Mouse (Mus musculus): ENCODE results near the gene Psmc3ip. TPM values are rescaled to one million over a fixed set of nuclear protein-coding genes. Genes with fewer than 3 reads are reported as not detected.

Gene Psmc3ip
- total RNA-seq, 2 experiments from 2014 or later: 1.9 to 4.1 TPM

DNA sequence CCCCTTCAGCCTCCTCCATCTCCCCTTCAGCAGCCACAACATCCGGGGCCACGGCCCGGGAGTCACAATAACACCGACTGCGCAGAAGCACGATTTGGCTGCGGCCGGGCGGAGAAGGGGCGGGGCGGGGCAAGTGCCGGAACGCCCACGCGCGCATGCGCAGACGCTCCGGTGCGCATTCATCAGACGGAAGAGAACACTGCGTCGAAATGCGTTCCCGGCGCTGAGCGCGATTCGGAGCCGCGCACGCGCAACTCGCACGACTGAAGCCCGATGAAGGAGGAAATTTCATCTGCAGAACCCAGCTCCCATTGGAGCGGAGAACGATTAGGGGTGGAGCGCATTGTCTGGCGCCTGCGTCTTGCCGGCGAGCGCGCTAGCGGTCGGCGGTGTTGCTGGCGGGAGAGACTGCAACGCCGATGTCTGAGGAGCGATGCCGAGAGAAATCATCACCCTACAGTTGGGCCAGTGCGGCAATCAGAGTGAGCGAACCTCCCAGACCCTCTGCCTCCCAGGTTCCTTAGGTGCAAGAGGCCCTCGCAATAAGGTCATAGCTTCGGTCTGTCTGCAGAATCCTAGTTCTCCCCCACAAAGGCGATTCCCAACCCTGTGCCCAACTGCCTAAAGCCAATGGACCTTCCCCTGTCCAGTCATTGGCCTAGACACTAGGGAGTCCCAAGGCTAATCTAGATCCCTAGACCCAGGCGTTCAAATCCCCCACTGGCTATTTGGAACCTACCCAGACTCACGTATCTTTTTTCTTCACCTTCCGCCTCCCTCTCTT, 24.7 kb upstream of the Psmc3ip start, which contains the start of the genes Retreg3 and Tubg1:
Gene Retreg3 (minus strand): TSS at position 133 of the 784 bp plus-strand sequence.
Gene Tubg1 (plus strand): TSS at position 178 of the 784 bp plus-strand sequence.
- peak; percentile 99 for DNase-seq

DNA sequence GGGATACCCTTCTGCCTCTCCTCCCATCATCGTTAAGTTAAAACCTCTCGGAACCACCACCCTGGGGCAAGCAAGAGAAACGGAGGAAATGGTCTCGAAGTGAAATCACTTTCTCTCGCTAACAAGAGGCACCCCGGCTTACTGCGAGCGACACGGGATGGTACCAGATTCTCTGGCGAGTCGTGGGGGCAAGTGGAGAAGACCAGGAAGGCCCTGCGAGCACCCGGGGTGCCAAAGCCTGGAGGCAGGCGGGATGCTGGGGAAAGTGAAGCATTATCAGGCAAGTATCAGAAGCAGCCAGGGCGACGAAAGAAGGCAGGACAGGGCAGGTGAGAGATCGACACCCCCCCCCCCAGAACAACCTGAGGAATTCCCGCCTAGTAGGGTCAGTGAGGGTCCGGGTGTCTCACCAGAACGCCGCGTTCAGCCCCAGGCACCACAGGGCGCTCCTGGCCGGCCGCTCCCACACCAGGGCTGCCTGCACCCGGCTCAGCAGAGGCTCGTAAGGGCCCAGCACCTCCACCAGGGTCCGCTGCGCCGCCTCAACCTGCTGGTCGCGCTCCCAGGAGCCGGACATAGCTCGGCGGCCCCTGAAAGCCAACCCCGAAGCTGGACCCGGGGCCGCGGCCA, 24.0 kb upstream of the Psmc3ip start:
- no peak for DNase-seq
- intact Hi-C loops (cut with DNase I): loop anchor here (2.0 kb wide), 1 partner anchor 22 kb away; no protein-coding TSS in a partner anchor

More for the DNA sequence above, 24.7 kb upstream of the Psmc3ip start, which contains the start of the genes Retreg3 and Tubg1:
- intact Hi-C loops (cut with DNase I): loop anchor here (1.0 to 2.0 kb wide), 2 partner anchors 23 to 50 kb away; partner anchors contain the start of gene Cntnap1

DNA sequence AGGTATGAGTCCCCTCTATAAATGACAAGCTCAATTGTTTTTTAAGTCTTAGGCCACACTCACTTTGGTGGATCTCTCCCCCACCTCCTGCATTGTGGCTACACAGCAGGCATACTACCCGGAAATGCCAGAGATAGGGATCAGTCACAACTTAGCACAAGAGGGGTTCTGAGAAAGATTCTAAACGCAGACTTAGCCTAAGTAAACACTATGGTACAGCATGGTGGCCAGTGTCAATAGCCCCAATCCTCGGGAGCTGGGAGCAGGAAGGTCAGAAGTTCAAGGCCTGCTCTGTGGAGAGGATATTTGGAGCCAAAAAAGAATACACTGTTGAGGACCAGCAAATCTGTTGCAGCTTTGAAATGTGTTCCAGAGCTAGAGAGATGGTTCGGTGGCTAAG, 22.9 kb upstream of the Psmc3ip start:
- no peak for DNase-seq
- intact Hi-C loops (cut with DNase I): loop anchor here (2.0 kb wide), 1 partner anchor 21 kb away; no protein-coding TSS in a partner anchor

DNA sequence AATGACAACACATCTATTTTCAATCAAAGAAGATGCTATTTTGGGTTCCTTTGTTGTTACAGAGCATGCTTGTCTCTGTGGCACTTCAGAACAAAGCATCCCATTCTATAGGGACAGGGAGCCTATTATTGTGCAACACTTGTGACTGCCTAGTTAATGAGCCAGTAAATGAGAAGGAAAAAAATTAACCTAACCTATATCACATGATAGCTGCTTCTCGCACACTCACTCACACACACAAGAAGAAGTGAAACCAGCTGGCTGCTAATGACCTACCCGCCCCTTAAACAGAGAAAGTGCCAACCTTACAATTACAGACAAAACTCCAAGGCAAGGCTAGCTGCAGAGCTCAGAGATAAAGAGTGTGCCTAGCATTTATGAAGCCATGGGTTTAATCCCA, 20.3 kb upstream of the Psmc3ip start:
- intact Hi-C loops (cut with DNase I): no loop called here
- DNase-seq: no peak

DNA sequence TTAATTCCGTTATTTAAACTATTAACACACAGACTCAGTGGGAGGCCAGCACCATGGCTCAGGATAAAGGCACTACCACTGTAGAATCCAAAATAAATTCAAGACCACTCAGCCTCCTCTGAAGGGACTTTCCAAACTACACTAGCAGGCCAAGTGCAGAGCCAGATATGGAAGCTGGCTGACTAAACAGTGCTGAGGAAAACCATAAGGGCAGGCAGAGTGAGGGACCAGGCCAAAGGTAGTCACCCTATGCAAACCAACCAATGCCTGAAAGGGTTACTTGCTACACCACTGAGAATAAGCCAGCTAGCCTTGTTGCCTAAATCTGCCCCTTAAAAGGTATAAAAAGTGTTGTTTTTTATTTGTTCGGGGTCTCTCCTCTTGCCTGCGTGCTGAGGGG, 16.9 kb upstream of the Psmc3ip start:
- DNase-seq: no peak
- intact Hi-C loops (cut with DNase I): no loop called here

DNA sequence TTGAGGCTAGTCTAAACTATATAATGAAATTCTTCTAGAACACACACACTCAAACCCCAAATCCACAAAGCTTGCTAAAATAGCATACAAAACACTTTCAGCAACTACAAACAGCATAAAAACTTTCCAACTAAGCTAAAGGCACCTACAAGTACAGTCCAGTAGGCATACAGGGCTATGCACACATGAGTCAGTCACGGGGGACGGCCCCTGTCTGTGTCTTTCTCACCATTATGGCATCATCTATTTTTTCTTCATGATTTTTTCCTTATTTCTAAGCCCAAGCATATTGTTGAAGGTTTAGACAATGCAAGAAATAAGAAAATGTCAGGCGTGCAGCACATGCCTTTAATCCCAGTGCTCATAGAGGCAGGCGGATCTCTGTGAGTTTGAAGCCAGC, 15.9 kb upstream of the Psmc3ip start:
- DNase-seq: no peak
- intact Hi-C loops (cut with DNase I): no loop called here

DNA sequence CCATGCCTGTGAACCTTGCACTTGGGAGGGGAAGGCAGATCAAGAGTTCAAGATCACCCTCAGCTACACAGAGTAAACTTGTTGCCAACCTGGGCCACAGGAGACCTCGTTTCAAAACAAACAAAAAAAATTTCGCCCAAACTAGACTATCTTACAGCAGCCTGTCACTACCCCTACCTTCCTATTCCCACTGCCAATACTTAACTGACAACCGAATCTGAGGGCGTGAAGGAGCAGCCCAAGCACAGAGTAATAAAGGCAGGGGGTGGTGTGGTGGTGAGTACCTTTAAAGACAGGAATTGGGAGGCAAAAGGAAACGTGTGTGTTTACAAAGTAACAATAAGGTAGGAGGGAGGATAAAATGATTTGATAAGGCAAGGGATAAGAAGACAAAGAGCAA, 15.5 kb upstream of the Psmc3ip start:
- DNase-seq: no peak
- intact Hi-C loops (cut with DNase I): no loop called here

DNA sequence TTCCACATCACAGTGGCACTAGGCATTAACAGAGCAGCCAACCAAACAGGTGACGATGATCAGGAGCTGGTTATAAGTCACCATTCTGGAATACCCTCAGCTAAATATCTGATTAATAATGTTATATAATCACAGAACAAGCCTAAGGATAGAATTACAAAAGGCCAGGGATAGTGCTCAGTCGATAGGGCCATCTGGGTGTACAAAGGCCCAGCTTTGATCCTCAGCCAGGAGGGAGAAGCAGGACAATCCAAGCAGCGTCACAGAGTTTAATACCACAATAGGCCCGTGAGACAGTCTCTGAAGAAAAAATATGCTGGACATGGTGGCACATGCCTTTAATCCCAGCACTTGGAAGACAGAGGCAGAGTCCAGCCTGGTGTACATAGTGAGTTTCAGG, 14.1 kb upstream of the Psmc3ip start:
- intact Hi-C loops (cut with DNase I): no loop called here
- DNase-seq: no peak

DNA sequence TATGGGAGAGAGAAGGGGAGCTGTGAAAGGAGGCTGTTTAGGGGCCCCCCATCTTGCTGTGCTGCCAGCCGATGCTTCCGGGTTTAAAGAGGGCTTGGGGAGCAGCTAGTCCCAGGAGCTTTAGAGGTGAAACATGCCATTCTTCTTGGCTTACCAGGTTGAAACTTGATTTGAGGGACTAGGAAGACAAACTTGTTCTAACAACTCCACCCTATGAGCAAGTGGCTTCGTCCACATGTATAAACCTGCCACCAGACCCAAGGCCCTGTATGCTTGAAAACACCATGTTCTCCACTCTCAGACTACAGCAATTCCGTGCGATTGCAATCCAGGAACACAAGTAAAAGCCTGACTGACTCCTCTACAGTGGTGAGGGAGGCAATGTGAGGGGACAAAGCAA, 7.8 kb upstream of the Psmc3ip start:
- no peak for DNase-seq
- intact Hi-C loops (cut with DNase I): no loop called here

DNA sequence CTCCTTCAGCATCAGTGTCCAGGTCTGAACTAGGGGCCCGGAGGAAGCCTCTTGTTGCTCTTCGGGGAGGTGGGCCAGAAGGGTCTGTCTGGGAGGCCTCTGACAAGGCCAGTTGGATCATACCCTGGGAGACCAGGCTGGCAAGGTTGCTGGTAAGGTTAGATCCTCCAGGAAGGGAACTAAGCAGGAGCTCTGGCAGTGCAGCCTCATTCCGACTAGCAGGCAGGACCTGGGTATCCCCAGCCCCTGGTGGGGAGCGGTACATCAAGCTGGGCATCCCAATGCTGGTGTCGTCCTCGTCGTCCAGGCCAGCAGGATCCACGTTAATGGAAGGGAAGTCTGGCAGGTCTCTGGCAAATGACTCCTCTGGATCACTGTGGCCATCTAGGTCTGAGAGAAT, 3.0 kb upstream of the Psmc3ip start:
- no peak for DNase-seq
- intact Hi-C loops (cut with DNase I): loop anchor here (5.0 kb wide), 1 partner anchor 204 kb away; the partner anchor contains the start of gene Becn1

DNA sequence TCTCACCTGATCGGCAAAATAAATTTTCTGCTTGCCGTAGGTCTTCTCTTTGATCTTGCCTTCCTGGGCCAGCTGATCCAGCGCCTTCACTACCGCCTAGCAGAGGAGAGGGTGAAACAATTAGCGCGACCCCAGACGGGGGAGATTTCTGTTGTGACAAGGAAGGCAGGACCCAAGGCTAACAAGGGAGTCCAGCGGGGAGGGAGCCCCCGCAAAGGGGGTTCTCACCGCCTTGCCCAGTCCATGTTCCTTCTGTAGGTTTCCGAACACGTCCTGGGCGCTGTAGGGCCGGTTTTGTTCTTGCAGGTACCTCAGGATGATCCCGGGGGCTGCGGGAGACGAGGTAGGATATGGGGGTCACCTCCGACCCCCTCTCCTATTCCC, 314 bp downstream of the Psmc3ip start:
- DNase-seq: no peak
- intact Hi-C loops (cut with DNase I): loop anchor here (1.0 to 5.0 kb wide), 2 partner anchors 78 to 207 kb away; partner anchors contain the start of gene Becn1

DNA sequence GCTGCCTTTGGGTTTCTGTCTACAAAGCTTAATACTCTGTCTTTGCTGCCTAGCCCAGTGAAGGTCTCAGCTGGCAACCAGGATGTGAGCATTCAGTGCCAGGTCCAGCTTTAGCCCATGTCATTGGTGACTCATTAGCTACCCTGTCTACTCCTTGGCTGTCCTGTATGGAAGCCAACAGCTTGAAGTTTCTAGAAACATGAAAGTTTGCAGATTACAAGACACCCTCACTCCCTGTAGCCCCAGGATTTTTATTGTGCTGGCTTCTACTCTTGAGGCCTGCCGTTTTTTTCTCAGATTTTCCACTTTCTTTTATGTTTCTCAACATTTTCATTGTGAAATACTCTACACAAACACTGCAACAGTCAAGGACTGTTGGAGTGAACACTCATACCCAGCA, 5.3 kb downstream of the Psmc3ip start:
- intact Hi-C loops (cut with DNase I): no loop called here
- DNase-seq: no peak

DNA sequence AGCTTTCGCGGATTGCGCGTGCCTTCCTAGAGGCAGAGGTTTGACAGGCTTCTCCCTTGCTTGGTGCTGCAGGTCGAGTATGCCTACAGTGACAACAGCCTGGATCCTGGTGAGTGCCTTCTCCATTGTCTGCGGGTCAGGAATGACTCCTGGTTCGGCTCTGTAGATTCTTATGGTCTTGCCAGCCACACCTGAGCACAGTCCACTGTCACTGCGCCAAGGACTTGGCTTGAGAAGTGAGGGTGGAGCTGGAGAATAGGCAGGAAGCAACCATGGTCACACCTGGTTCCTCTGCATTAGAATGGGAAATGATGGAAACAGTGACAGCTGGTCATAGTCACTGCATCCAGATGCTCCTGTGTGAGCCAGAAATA, 7.6 kb downstream of the Psmc3ip start:
- no peak for DNase-seq
- intact Hi-C loops (cut with DNase I): no loop called here

DNA sequence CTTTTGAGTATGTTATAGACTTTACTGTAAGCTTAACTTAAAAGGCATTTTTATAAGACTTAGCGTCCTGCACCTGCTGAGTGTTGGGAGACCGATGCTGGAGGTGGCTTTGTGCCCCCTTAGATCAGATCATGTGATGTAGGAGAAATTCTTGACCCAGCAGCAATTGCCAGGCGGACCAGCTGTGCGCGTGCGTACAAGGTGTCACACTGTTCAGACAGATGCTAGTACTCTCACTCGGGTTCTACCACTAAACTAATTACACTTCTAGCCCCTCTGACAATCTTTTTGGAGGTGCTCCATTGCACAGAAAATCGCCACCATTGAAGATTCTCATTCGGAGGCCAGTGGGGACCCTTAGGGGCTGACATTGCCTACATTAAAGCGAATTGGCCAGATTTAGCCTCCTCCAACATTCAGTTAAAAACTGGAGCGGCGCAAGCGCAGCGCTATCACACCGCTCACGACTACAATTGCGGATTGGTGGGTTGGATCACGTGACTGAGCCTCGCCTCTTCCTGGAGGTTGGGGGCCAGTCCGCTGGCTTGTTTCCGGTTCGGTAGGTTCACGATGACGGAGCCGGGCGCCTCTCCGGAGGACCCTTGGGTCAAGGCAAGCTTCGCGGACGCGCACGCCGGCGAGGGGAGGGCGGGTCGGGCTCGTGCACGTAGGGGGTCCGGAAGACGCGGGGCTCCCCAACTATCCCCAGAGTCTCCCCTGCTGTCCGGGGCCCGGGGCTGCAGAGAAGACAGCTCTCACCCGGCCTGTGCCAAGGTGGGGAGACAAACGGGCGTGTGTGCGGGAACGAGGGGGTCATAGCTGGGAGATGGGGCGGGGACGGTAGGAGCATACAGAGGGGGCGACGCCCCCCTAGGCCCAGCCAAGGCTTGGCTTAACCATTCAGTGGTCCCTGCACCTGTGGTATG, 8.2 kb downstream of the Psmc3ip start, which contains the start of gene Mlx:
Gene Mlx (plus strand): TSS at position 522 of the 926 bp plus-strand sequence.
- DNase-seq: peak; percentile 85 to 88
- intact Hi-C loops (cut with DNase I): no loop called here

DNA sequence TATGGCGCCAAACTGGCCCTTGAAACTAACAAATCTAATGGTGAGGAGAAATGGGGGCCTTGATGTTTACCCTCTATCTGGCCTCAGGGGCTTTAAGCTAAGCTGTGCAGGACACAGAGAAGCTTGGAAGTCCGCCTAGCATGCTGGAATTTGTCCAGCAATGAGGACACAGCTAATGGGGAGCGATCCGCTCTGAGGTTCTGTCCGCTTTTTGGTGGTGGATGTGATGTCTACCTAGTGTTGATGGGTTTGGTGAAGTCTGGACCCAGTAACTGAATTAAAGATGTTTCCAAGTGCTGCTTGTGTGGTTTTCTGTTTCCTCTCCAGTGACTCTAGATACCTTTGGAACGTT, 8.9 kb downstream of the Psmc3ip start:
- intact Hi-C loops (cut with DNase I): no loop called here
- DNase-seq: no peak

DNA sequence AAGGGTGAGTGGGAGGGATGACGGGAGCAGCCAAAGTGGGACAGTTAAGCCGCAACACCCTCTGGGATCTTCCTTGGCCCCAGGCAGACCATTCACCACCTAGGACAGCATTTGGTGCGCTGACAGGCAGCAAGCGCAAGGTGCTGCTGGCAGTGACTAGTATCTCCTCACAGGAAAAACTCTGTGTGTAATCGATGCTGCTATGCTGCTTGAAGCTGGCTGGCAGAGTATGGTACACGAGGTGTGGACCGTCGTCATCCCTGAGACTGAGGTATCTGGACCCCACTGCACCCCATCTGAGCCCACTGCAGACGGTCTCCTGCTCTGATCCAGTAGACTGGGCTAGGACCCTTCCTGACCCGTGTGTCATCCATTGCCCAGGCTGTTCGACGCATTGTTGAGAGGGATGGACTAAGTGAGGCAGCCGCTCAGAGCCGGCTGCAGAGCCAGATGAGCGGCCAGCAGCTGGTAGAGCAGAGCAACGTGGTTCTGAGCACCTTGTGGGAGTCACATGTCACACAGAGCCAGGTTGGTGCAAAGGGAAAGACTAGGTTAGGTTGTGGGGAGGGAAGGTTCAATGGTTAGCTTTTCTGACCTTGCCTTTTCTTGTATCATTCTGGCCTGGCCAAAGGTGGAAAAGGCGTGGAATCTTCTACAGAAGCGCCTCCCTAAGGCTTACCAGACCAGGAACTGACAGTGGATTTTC, 9.5 kb downstream of the Psmc3ip start:
- DNase-seq: no peak
- intact Hi-C loops (cut with DNase I): no loop called here

DNA sequence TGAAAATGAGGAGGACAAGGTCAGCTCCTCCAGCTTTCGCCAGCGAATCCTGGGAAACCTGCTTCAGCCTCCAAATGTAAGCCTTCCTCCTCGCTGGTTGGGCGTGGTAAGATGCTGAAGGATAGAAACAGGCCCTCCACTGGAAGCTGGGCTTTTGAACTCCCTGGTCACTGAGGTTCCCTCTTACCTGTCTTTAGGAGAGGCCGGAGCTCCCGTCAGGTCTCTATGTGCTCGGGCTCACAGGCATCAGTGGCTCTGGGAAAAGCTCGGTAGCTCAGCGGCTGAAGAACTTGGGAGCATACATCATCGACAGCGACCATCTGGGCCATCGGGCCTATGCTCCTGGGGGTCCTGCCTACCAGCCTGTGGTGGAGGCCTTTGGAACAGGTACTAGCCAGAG, 10.4 kb downstream of the Psmc3ip start:
- intact Hi-C loops (cut with DNase I): no loop called here
- no peak for DNase-seq

DNA sequence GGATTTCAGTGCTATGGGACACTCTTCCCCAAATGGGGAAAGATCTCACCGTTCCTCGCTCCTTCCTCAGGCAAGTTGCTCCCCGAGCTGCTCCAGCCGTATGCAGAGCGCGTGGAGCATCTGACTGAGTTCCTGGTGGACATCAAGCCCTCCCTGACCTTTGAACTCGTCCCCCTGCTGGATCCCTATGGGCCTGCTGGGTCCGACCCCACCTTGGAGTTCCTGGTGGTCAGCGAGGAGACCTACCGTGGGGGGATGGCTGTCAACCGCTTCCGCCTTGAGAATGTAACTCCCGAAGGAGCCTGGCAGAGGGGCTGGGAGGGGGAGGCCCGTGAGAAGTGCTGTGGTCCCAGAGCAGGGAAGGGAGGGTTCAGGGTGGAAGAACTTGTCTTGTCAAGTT, 11.0 kb downstream of the Psmc3ip start:
- intact Hi-C loops (cut with DNase I): no loop called here
- no peak for DNase-seq

DNA sequence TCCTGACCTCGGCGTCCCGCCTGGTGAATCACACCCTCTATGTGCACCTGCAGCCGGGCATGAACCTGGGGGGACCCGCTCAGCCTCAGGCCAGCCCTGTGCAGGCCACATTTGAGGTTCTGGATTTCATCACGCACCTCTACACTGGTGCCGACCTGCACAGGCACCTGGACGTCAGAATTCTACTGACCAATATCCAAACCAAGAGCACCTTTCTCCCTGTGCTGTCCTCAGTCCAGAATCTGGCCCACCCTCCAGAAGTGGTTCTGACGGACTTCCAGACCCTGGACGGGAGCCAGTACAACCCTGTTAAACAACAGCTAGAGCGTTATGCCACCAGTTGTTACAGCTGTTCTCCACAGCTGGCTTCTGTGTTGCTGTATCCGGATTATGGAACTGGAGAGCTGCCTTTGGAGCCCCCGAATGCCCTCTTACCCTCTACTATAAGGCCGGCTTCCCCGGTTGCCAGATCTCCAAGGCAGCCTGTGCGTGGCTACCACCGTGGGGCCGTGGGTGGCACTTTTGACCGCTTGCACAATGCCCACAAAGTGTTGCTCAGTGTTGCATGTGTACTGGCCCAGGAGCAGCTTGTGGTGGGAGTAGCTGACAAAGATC, 12.0 kb downstream of the Psmc3ip start:
- DNase-seq: no peak
- intact Hi-C loops (cut with DNase I): no loop called here
